Mouse (Mus musculus) neural tube, embryonic 15.5 days (tissue): ENCODE measurements around the gene Sgpp1. TPM values are rescaled to one million over a fixed set of nuclear protein-coding genes. Genes with fewer than 3 reads are reported as not detected.

Experiments used
- polyA plus RNA-seq: library from polyadenylated mRNA; unstranded; fragments of >200 nt; fragmentation: Nextera tagmentation; extraction: Ambion mirVana; gene quantifications from 2 replicates; pipeline ENCODE4 v1.2.1, GENCODE M21; 2015

The Sgpp1 gene
- polyA plus RNA-seq, 1 experiment from 2014 or later, result 11.6 TPM

Other genes starting within 250 kb of the Sgpp1 start
- gene Ppp2r5e, start 139.5 kb downstream of the Sgpp1 start, polyA plus RNA-seq, result 19.3 and 20.0 TPM in 2 replicates
- gene Wdr89, start 66.2 kb downstream of the Sgpp1 start, polyA plus RNA-seq, result 5.2 and 7.2 TPM in 2 replicates
- gene Syne2, start 82.4 kb upstream of the Sgpp1 start, polyA plus RNA-seq, result 38.7 and 42.0 TPM in 2 replicates